Mouse (Mus musculus) induced T-regulatory cell, adult 2 months (primary cell): ENCODE results near the gene Cep112.

Experiments
- DNase-seq: peaks from one replicate; pipeline ENCODE4 v3.0.0-alpha.2; 2012; ENCODE audit warnings: low read depth

The Cep112 gene

GRCm38 (mm10) chr11:108605301-108605700 lies 180.3 kb downstream of the Cep112 start:
- no peak for DNase-seq

GRCm38 (mm10) chr11:108606036-108606435 lies 181.0 kb downstream of the Cep112 start:
- DNase-seq = no peak

- no peak for DNase-seq
These were observed 181.8 kb downstream of the Cep112 start for GRCm38 (mm10) chr11:108606836-108607235.

GRCm38 (mm10) chr11:108620628-108621433 lies 195.8 kb downstream of the Cep112 start:
- no peak for DNase-seq

GRCm38 (mm10) chr11:108621434-108621901 lies 196.5 kb downstream of the Cep112 start:
- DNase-seq = no peak

GRCm38 (mm10) chr11:108625546-108626232 lies 200.7 kb downstream of the Cep112 start:
- DNase-seq = peak; percentile 8

GRCm38 (mm10) chr11:108637780-108638179 lies 212.8 kb downstream of the Cep112 start:
- no peak for DNase-seq

GRCm38 (mm10) chr11:108655574-108655973 lies 230.6 kb downstream of the Cep112 start:
- DNase-seq = no peak

GRCm38 (mm10) chr11:108682014-108682413 lies 257.0 kb downstream of the Cep112 start:
- no peak for DNase-seq

- no peak for DNase-seq
These were observed 271.6 kb downstream of the Cep112 start for GRCm38 (mm10) chr11:108696563-108696962.

- DNase-seq = no peak
These were observed 327.3 kb downstream of the Cep112 start for GRCm38 (mm10) chr11:108752301-108752700.

- DNase-seq = no peak
These were observed 327.8 kb downstream of the Cep112 start for GRCm38 (mm10) chr11:108752765-108753164.

- DNase-seq = no peak
These were observed 328.6 kb downstream of the Cep112 start for GRCm38 (mm10) chr11:108753361-108754240.

GRCm38 (mm10) chr11:108757211-108757610 lies 332.2 kb downstream of the Cep112 start:
- no peak for DNase-seq

- DNase-seq = no peak
These were observed 332.8 kb downstream of the Cep112 start for GRCm38 (mm10) chr11:108757626-108758430.

- no peak for DNase-seq
These were observed 345.1 kb downstream of the Cep112 start for GRCm38 (mm10) chr11:108770064-108770463.

GRCm38 (mm10) chr11:108774019-108774670 lies 349.2 kb downstream of the Cep112 start:
- DNase-seq = no peak

- DNase-seq = no peak
These were observed 352.2 kb downstream of the Cep112 start for GRCm38 (mm10) chr11:108777158-108777557.

GRCm38 (mm10) chr11:108780271-108781250 lies 355.6 kb downstream of the Cep112 start:
- no peak for DNase-seq

GRCm38 (mm10) chr11:108798398-108798797 lies 373.4 kb downstream of the Cep112 start:
- DNase-seq = no peak
